Comparison of ENCODE assay signal across 10 mouse cellular contexts in the genomic region with DNA sequence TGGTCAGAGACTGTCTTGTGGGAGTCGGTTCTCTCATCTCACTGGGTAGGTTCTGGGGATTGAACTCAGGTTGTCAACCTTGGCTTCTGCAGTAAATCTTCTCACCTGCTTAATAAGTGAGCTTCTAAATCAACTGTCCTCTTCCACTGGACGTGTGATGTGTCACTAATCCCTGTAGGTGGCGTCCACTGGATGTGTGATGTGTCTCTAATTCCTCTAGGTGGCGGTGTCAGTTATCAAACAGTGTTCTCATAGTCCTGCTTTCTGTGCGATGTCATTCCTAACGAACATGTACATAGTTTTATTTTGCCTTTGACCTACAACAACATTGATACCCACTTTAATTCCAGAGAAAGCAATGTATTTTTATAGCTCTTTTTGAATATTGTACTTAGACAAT. TPM values are rescaled to one million over a fixed set of nuclear protein-coding genes. Genes with fewer than 3 reads are reported as not detected.
DNase-seq lines count a peak whose midpoint lies in the region; TF ChIP-seq lines count a peak whose summit lies in the region.
"Had no signal": no experiment of that assay in that cellular context is flagged by ENCODE, and none has a peak within 500 bp of the region (broad histone marks: within the 10 kb centered on the region; RNA-seq: fewer than 3 reads in every experiment).

No protein-coding gene starts in this region.

- H3K36me3 ChIP-seq in liver, adult 2 months (ENCODE audit: control insufficient read depth, insufficient read depth, low read length), result no peaks in the 10 kb centered on the region
- H3K36me3 ChIP-seq: lung, embryonic 15.5 days had no signal

- TF ChIP-seq CTCF in liver, adult 2 months (IDR thresholded peaks at IDR 0.05; ENCODE audit: low read depth, low read length), result peak; percentile 54

- TF ChIP-seq POLR2A in liver, adult 2 months (IDR thresholded peaks at IDR 0.05; ENCODE audit: extremely low read depth, insufficient read depth, low read length), result no peak

- no peak overlapping the region for H3K9ac ChIP-seq in liver, adult 2 months (ENCODE audit: low read depth, low read length)
- H3K9ac ChIP-seq: lung, embryonic 15.5 days had no signal

- H3K4me3 ChIP-seq in liver, adult 2 months (ENCODE audit: insufficient read depth, low read depth, low read length), result no peak overlapping the region
- H3K4me3 ChIP-seq: lung, embryonic 15.5 days had no signal

- H3K27me3 ChIP-seq in liver, adult 2 months (ENCODE audit: control insufficient read depth, insufficient read depth, low read length), result no peaks in the 10 kb centered on the region
- H3K27me3 ChIP-seq: lung, embryonic 15.5 days had no signal

- peak; percentile 26 to 35 for DNase-seq in cerebellum, postnatal 14 days
- no peak for DNase-seq in cerebellum, postnatal 36 days
- DNase-seq in liver, adult 2 months (ENCODE audit: extremely low read depth, low read depth, low spot score), result peak; percentile 56
- DNase-seq in liver, result no peak
- peak; percentile 28 for DNase-seq in c-Kit-positive CD71-positive TER-119-positive erythroid progenitor cells, embryonic 14.5 days (ENCODE audit: low spot score)
- peak; percentile 45 for DNase-seq in retina, adult 2 months (ENCODE audit: low read depth, low spot score)
- no peak for DNase-seq in right cerebral cortex, postnatal 25 days
- DNase-seq in adrenal gland, adult 2 months, result no peak
- DNase-seq: thymus, adult 2 months had no signal

- H3K79me2 ChIP-seq in liver, adult 2 months (ENCODE audit: control insufficient read depth, insufficient read depth, low read length), result no peaks in the 10 kb centered on the region

- H3K4me1 ChIP-seq in liver, adult 2 months (ENCODE audit: control insufficient read depth, insufficient read depth, low read length), result peaks cover 4% of the 10 kb centered on the region

- H3K27ac ChIP-seq in liver, adult 2 months (replicated peaks; ENCODE audit: insufficient read depth, low read depth, low read length), result no peak overlapping the region
- H3K27ac ChIP-seq: lung, embryonic 15.5 days had no signal

- WGBS in liver, adult 2 months, result 56% methylated on average over 6 of the region's 6 CpGs

RNA-seq across cellular contexts. Expression of a gene that starts 30.8 kb away (rescaled TPM):
- 0.54 and 0.74 TPM in 2 replicates for total RNA-seq in liver, adult 2 months (2014; rRNA removed)
- polyA plus RNA-seq in liver, adult 2 months (2012; rRNA removed), result 0.02 and 0.05 TPM in 2 replicates
- total RNA-seq in adrenal gland, adult 2 months (2021), result 1 to 10 TPM; 6.9 to 7.3 TPM
- polyA plus RNA-seq in adrenal gland, adult 2 months (2012; rRNA removed), result 0.12 TPM in 2 replicates

Comparison
In these comparisons a context has a peak if more than half of its experiments do, and no peak if none do; other contexts are left out.
1. DNase-seq: peak in cerebellum, postnatal 14 days (2 of 2), liver, adult 2 months (single experiment), c-Kit-positive CD71-positive TER-119-positive erythroid progenitor cells, embryonic 14.5 days (single experiment) and retina, adult 2 months (single experiment); none in cerebellum, postnatal 36 days (0 of 2), liver (single experiment), right cerebral cortex, postnatal 25 days (single experiment) and adrenal gland, adult 2 months (single experiment).